Mouse (Mus musculus) spleen, adult 2 months (tissue): ENCODE results near the gene Hnrnpul1. TPM values are rescaled to one million over a fixed set of nuclear protein-coding genes. Genes with fewer than 3 reads are reported as not detected.

ENCODE experiments used
- DNase-seq, 2 experiments: peaks; one replicate each; pipeline versions ENCODE4 v3.0.0 to v3.0.0-alpha.2; 2012 to 2021; ENCODE audit warnings: low spot score in 2 of 2, low read depth in 1 of 2
- H3K27ac ChIP-seq: fragments of 200-500 bp; 2 replicates; pipeline ENCODE4 v1.5.1; 2012; ENCODE audit warnings: low read length, inconsistent platforms; ENCODE audit not compliant: insufficient read depth
- H3K27me3 ChIP-seq: fragments of 200-500 bp; 2 replicates; pipeline ENCODE4 v1.6.1; 2012; ENCODE audit warnings: mild to moderate bottlenecking, moderate library complexity, low read length, inconsistent platforms; ENCODE audit not compliant: control insufficient read depth, insufficient read depth
- H3K36me3 ChIP-seq: fragments of 200-500 bp; 2 replicates; pipeline ENCODE4 v1.6.1; 2012; ENCODE audit warnings: mild to moderate bottlenecking, low read length, inconsistent platforms; ENCODE audit not compliant: control insufficient read depth, insufficient read depth
- H3K4me1 ChIP-seq: fragments of 200-500 bp; 2 replicates; pipeline ENCODE4 v1.6.1; 2011; ENCODE audit warnings: inconsistent platforms; ENCODE audit not compliant: control insufficient read depth, insufficient read depth, insufficient read length
- H3K4me3 ChIP-seq: fragments of 200-500 bp; 2 replicates; pipeline ENCODE4 v1.5.1; 2011; ENCODE audit warnings: mild to moderate bottlenecking, inconsistent platforms; ENCODE audit not compliant: insufficient read depth, insufficient read length; ENCODE audit errors: extremely low read depth
- CTCF ChIP-seq: fragments of 200-500 bp; IDR thresholded peaks from 2 replicates; pipeline ENCODE4 v1.5.1; 2011; ENCODE audit warnings: mild to moderate bottlenecking, inconsistent platforms; ENCODE audit not compliant: insufficient read depth, insufficient read length, insufficient replicate concordance; ENCODE audit errors: extremely low read depth
- POLR2A ChIP-seq: fragments of 200-500 bp; IDR thresholded peaks from 2 replicates; pipeline ENCODE4 v1.6.1; 2011; ENCODE audit warnings: low read depth, low read length, inconsistent platforms
- WGBS: fragments of 180-500 bp; shearing (Covaris S2); methylation state at CpG from one replicate; pipeline ENCODE4 v1.1.7; 2018; 5-methylcytosine and 5-hydroxymethylcytosine counted together
- polyA plus RNA-seq: library from polyadenylated mRNA; depleted of rRNA; stranded (reverse); fragments of >200 nt; gene quantifications from 2 replicates; pipeline ENCODE4 v1.2.3, GENCODE M21; 2012

The Hnrnpul1 gene
- polyA plus RNA-seq, 1 experiment, result 49.6 TPM

- TF ChIP-seq POLR2A (no peak), CTCF (no peak)
- no peaks in the 10 kb centered on the region for H3K27me3 ChIP-seq
- 93% methylated on average over 9 of the region's 9 CpGs for WGBS
- DNase-seq, result peak in 1 of 2 experiments; percentile 2
- H3K4me3 ChIP-seq, result no peak overlapping the region
- peaks cover 27% of the 10 kb centered on the region for H3K4me1 ChIP-seq
- no peak overlapping the region for H3K27ac ChIP-seq
- peaks cover 35% of the 10 kb centered on the region for H3K36me3 ChIP-seq
These were observed 41.8 kb downstream of the Hnrnpul1 start for GRCm38 (mm10) chr7:25712801-25713200.

- TF ChIP-seq CTCF, result no peak
- no peak for TF ChIP-seq POLR2A
- H3K27me3 ChIP-seq, result no peaks in the 10 kb centered on the region
- H3K27ac ChIP-seq, result peak overlapping the region; percentile 9; the same call in 1 of the 2 replicates
- H3K4me1 ChIP-seq, result peaks cover 34% of the 10 kb centered on the region
- H3K36me3 ChIP-seq, result peaks cover 35% of the 10 kb centered on the region
- peak in 1 of 2 experiments; percentile 7 for DNase-seq
- H3K4me3 ChIP-seq, result no peak overlapping the region
- WGBS, result 24% methylated on average over 7 of the region's 7 CpGs
These were observed 42.8 kb downstream of the Hnrnpul1 start for GRCm38 (mm10) chr7:25711731-25712197.

- H3K27ac ChIP-seq, result peak overlapping the region; percentile 9
- WGBS, result 27% methylated on average over 5 of the region's 5 CpGs
- peaks cover 40% of the 10 kb centered on the region for H3K4me1 ChIP-seq
- no peak overlapping the region for H3K4me3 ChIP-seq
- H3K27me3 ChIP-seq, result no peaks in the 10 kb centered on the region
- TF ChIP-seq POLR2A (no peak), CTCF (no peak)
- H3K36me3 ChIP-seq, result peaks cover 35% of the 10 kb centered on the region
- DNase-seq, result peak in 1 of 2 experiments; percentile 3
These were observed 43.4 kb downstream of the Hnrnpul1 start for GRCm38 (mm10) chr7:25711165-25711564.

- Histone ChIP-seq H3K27ac (peak overlapping the region; percentile 56), H3K36me3 (peaks cover 31% of the 10 kb centered on the region), H3K27me3 (no peaks in the 10 kb centered on the region), H3K4me3 (no peak overlapping the region), H3K4me1 (peaks cover 44% of the 10 kb centered on the region)
- DNase-seq, result peak in 1 of 2 experiments; percentile 18
- TF ChIP-seq POLR2A, result no peak
- TF ChIP-seq CTCF, result no peak
- 29% methylated on average over 6 of the region's 7 CpGs for WGBS
These were observed 43.9 kb downstream of the Hnrnpul1 start for GRCm38 (mm10) chr7:25710519-25711130.

- peak in 1 of 2 experiments; percentile 4 for DNase-seq
- no peak overlapping the region for H3K4me3 ChIP-seq
- peaks cover 31% of the 10 kb centered on the region for H3K36me3 ChIP-seq
- no peak for TF ChIP-seq POLR2A
- TF ChIP-seq CTCF, result no peak
- peaks cover 50% of the 10 kb centered on the region for H3K4me1 ChIP-seq
- H3K27me3 ChIP-seq, result no peaks in the 10 kb centered on the region
- H3K27ac ChIP-seq, result peak overlapping the region; percentile 56; the same call in 1 of the 2 replicates
- 17% methylated on average over 12 of the region's 12 CpGs for WGBS
These were observed 44.6 kb downstream of the Hnrnpul1 start for GRCm38 (mm10) chr7:25709961-25710360.

- peak overlapping the region; percentile 70 for H3K27ac ChIP-seq
- 22% methylated on average over 15 of the region's 15 CpGs for WGBS
- H3K36me3 ChIP-seq, result peaks cover 21% of the 10 kb centered on the region
- DNase-seq, result peak in 1 of 2 experiments; percentile 26
- TF ChIP-seq POLR2A, result no peak
- no peak for TF ChIP-seq CTCF
- H3K4me1 ChIP-seq, result peaks cover 50% of the 10 kb centered on the region
- no peak overlapping the region for H3K4me3 ChIP-seq
- H3K27me3 ChIP-seq, result no peaks in the 10 kb centered on the region
These were observed 46.8 kb downstream of the Hnrnpul1 start for GRCm38 (mm10) chr7:25707581-25708292.

- Histone ChIP-seq H3K27me3 (no peaks in the 10 kb centered on the region), H3K36me3 (peaks cover 23% of the 10 kb centered on the region), H3K4me1 (peaks cover 47% of the 10 kb centered on the region), H3K4me3 (no peak overlapping the region), H3K27ac (peak overlapping the region; percentile 70)
- peak in 1 of 2 experiments; percentile 25 for DNase-seq
- TF ChIP-seq POLR2A (no peak), CTCF (no peak)
- 26% methylated on average over 7 of the region's 7 CpGs for WGBS
These were observed 47.9 kb downstream of the Hnrnpul1 start for GRCm38 (mm10) chr7:25706578-25707170.
